Mouse (Mus musculus): ENCODE results near the gene Scamp1.
A peak's percentile ranks its signal among the peaks of the same experiment; 100 is the strongest.

The Scamp1 gene

GRCm38 (mm10) chr13:94271284-94271683, 14.4 kb downstream of the Scamp1 start:
- no peak for DNase-seq (ENCODE audit: low spot score in 2 of 2)

GRCm38 (mm10) chr13:94268201-94268600, 17.5 kb downstream of the Scamp1 start:
- no peak for DNase-seq (ENCODE audit: low spot score in 2 of 2)

GRCm38 (mm10) chr13:94267190-94267589, 18.5 kb downstream of the Scamp1 start:
- no peak for DNase-seq (ENCODE audit: low spot score in 2 of 2)

- DNase-seq (ENCODE audit: low spot score in 2 of 2) = no peak
These were observed 19.1 kb downstream of the Scamp1 start for GRCm38 (mm10) chr13:94266530-94266929.

- no peak for DNase-seq (ENCODE audit: low spot score in 2 of 2)
These were observed 20.4 kb downstream of the Scamp1 start for GRCm38 (mm10) chr13:94265291-94265690.

- peak; percentile 12 to 13 for DNase-seq (ENCODE audit: low spot score in 2 of 2)
These were observed 21.7 kb downstream of the Scamp1 start for GRCm38 (mm10) chr13:94263943-94264342.

- DNase-seq (ENCODE audit: low spot score in 2 of 2) = no peak
These were observed 23.1 kb downstream of the Scamp1 start for GRCm38 (mm10) chr13:94262551-94262950.

GRCm38 (mm10) chr13:94261624-94262023, 24.0 kb downstream of the Scamp1 start:
- DNase-seq (ENCODE audit: low spot score in 2 of 2) = no peak

- no peak for DNase-seq (ENCODE audit: low spot score in 2 of 2)
These were observed 24.7 kb downstream of the Scamp1 start for GRCm38 (mm10) chr13:94260961-94261360.

GRCm38 (mm10) chr13:94259210-94259609, 26.4 kb downstream of the Scamp1 start:
- DNase-seq (ENCODE audit: low spot score in 2 of 2) = no peak

GRCm38 (mm10) chr13:94258530-94258929, 27.1 kb downstream of the Scamp1 start:
- DNase-seq (ENCODE audit: low spot score in 2 of 2) = no peak

- DNase-seq (ENCODE audit: low spot score in 2 of 2) = no peak
These were observed 27.9 kb downstream of the Scamp1 start for GRCm38 (mm10) chr13:94257711-94258110.

GRCm38 (mm10) chr13:94255176-94255575, 30.5 kb downstream of the Scamp1 start:
- DNase-seq (ENCODE audit: low spot score in 2 of 2) = no peak

GRCm38 (mm10) chr13:94254286-94254685, 31.4 kb downstream of the Scamp1 start:
- no peak for DNase-seq (ENCODE audit: low spot score in 2 of 2)

GRCm38 (mm10) chr13:94253052-94253451, 32.6 kb downstream of the Scamp1 start:
- DNase-seq (ENCODE audit: low spot score in 2 of 2) = no peak

- no peak for DNase-seq (ENCODE audit: low spot score in 2 of 2)
These were observed 34.9 kb downstream of the Scamp1 start for GRCm38 (mm10) chr13:94250761-94251160.

GRCm38 (mm10) chr13:94250188-94250587, 35.5 kb downstream of the Scamp1 start:
- no peak for DNase-seq (ENCODE audit: low spot score in 2 of 2)

GRCm38 (mm10) chr13:94242897-94243296, 42.8 kb downstream of the Scamp1 start:
- no peak for DNase-seq (ENCODE audit: low spot score in 2 of 2)

- no peak for DNase-seq (ENCODE audit: low spot score in 2 of 2)
These were observed 43.6 kb downstream of the Scamp1 start for GRCm38 (mm10) chr13:94241892-94242524.

- no peak for DNase-seq (ENCODE audit: low spot score in 2 of 2)
These were observed 44.8 kb downstream of the Scamp1 start for GRCm38 (mm10) chr13:94240873-94241272.

GRCm38 (mm10) chr13:94240111-94240510, 45.5 kb downstream of the Scamp1 start:
- no peak for DNase-seq (ENCODE audit: low spot score in 2 of 2)

- DNase-seq (ENCODE audit: low spot score in 2 of 2) = no peak
These were observed 46.2 kb downstream of the Scamp1 start for GRCm38 (mm10) chr13:94239488-94239887.

- no peak for DNase-seq (ENCODE audit: low spot score in 2 of 2)
These were observed 53.8 kb downstream of the Scamp1 start for GRCm38 (mm10) chr13:94231871-94232270.

Measured in spleen, postnatal 36 days (tissue).